Mouse (Mus musculus): ENCODE results near the gene Spen.

Gene Spen

DNA sequence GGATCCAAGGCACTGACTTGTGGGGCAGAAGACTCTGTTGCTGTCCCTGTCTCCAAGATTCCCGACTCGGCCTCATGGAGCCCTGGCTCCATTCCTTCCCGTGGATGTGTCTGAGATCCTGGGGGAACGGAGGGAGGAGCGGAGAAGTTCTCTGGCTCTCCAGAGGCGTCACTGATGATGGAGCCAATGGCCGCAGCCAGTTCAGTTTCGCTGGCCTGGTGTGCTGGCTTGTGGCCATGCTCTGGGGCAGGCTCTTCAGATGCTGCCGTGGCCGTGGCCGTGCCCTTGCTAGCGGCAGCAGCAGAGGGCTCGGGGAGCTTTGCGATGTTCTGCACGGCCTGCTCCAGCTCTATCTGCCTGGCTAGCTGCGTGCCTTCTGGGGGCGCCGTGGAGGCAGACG lies 64.0 kb downstream of the Spen start:
- no peak for DNase-seq (ENCODE audit: low read depth, low spot score)

DNA sequence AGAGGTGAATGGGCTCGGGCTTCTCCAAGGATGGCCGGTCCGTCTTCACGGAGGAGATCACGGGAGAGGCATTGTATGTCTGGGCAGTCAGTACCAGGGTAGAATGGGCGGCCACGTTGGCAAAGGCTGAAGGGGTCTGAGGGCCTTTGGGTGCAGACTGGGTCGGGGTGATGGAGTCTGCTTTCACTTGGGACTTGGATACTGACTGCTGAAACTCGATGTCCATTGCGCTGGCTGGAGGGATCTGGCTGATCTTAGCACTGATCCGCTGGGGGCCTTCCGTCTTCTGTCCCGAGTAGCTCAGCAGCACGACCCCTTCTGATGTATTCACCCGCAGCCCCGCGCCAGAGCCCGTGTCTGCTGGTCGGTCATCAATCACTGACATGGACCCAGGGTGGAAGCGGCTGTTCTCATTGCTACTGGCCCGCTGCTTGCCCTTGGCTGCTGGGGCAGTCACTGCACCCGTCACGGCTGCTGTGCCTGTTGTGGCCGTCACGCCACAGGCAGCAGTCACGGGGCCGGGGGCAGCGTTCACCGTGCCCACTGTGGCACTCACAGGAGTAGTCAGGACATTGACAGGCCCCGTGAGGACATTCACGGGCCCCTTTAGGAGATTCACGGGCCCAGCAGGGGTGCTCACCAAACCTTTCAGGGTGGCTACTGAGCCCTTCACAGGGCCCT lies 65.6 kb downstream of the Spen start:
- DNase-seq (ENCODE audit: low read depth, low spot score): peak; percentile 23

GRCm38 (mm10) chr4:141471491-141471890 lies 66.9 kb downstream of the Spen start:
- DNase-seq (ENCODE audit: low read depth, low spot score): no peak

GRCm38 (mm10) chr4:141469343-141469742 lies 69.1 kb downstream of the Spen start:
- no peak for DNase-seq (ENCODE audit: low read depth, low spot score)

DNA sequence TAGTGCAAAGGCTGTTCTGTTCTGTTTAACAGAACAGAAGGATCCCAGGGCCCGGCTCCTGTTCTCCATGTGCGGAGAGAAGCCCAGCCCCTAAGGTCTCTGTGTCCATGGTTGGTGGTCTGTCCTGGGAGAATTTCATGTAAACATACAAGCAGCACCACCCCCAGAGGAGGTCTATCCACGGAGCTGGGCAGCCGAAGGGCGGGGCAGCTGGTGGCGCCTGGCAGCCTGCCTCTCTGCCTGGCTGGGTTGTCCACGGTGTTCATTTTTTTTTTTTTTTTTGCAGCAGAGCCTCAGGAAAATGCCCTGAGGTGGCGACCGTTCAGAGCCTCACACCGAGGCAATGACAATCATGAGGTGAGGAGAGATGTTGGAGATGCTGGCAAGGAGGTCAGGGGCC lies 69.8 kb downstream of the Spen start:
- DNase-seq (ENCODE audit: low read depth, low spot score): no peak

GRCm38 (mm10) chr4:141467581-141467927 lies 70.8 kb downstream of the Spen start:
- DNase-seq (ENCODE audit: low read depth, low spot score): no peak

DNA sequence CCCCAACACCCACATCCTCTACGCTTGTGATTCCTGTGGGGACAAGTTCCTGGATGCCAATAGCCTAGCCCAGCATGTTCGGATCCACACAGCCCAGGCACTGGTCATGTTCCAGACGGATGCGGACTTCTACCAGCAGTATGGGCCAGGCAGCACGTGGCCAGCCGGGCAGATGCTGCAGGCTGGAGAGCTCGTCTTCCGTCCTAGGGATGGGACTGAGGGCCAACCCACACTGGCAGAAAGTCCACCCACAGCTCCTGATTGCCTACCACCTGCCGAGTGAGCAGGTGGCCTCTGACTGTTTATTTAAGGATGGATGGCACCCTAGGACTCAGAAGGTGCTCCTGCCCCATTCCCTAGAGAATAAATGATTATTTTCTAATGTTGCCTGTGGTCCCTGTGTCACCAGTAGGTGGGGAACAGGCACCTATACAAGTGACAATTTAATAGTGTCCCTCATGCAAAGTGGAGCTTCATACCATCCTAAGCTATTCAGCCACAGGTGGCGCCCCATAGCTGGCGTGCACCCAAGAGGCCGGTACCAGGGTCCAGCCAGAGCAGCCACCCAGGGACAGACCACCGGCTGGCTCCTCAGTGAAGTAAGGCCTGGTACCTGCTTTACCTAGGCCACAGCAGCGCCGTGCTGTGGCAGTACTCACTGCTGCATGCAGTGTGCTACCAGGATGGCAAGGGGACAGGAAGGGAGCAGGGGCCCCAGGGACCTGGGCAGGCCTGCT lies 71.4 kb downstream of the Spen start:
- DNase-seq (ENCODE audit: low read depth, low spot score): no peak

GRCm38 (mm10) chr4:141466289-141466795 lies 72.1 kb downstream of the Spen start:
- DNase-seq (ENCODE audit: low read depth, low spot score): no peak

DNA sequence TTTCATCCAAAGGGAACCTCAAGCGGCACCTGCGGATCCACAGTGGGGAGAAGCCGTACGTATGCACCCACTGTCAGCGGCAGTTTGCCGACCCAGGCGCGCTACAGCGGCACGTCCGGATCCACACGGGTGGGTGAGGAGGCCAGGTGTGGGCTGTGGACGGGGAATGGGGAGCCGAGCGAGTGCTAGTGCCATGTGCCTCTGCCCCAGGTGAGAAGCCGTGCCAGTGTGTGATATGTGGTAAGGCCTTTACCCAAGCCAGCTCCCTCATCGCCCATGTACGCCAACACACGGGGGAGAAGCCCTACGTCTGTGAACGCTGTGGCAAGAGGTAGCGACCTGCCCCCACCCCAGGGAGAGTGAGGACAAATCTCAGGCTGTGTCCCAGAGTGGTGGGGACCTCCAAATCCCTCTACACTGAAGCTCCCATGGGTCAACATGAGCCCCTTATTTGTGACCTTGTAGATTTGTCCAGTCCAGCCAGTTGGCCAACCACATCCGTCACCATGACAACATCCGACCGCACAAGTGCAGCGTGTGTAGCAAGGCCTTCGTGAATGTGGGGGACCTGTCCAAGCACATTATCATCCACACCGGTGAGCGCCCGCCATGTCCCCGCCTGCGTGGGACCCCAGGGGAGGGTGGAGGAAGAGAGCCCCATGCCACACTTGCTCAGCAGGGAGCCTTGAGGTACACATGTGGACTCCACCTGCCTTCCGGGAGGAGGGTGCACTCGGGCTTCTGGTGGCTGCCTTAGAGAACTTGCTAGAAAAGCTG lies 72.7 kb downstream of the Spen start:
- no peak for DNase-seq (ENCODE audit: low read depth, low spot score)

GRCm38 (mm10) chr4:141464722-141465121 lies 73.7 kb downstream of the Spen start:
- no peak for DNase-seq (ENCODE audit: low read depth, low spot score)

DNA sequence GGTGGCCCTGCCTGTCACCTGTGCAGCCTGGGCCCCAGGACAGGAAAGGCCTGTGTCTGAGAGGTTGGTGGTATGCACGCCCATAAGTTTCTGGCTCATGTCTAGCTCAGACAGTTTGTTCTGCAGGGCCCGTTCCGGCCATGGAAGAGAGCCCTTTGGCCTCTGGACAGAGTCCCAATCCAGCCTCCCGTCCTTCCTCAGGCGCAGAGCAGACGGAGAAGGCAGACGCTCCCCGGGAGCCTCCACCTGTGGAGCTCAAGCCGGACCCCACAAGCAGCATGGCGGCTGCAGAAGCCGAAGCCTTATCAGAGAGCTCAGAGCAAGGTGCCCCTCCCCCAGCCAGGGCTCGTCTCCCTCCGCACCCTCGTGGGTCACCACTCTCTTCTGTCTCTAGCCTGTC lies 74.9 kb downstream of the Spen start:
- DNase-seq (ENCODE audit: low read depth, low spot score): no peak

DNA sequence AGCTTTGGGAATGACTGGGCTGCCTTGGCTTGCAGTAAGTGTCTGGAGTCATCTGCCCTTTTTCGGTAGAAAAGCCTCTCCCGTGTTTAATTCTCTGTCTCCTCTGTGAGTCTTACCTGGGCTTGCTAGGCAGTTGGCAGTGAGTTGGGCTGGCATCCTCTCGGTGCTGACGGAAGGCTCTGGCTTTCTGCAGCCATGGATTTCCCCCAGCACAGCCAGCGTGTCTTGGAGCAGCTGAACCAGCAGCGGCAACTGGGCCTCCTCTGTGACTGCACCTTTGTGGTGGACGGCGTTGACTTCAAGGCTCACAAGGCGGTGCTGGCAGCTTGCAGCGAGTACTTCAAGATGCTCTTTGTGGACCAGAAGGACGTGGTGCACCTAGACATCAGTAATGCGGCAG lies 76.8 kb downstream of the Spen start:
- no peak for DNase-seq (ENCODE audit: low read depth, low spot score)

- DNase-seq (ENCODE audit: low read depth, low spot score): no peak
Measured at GRCm38 (mm10) chr4:141461088-141461487, 77.3 kb downstream of the Spen start.

GRCm38 (mm10) chr4:141460481-141460880 lies 77.9 kb downstream of the Spen start:
- no peak for DNase-seq (ENCODE audit: low read depth, low spot score)

DNA sequence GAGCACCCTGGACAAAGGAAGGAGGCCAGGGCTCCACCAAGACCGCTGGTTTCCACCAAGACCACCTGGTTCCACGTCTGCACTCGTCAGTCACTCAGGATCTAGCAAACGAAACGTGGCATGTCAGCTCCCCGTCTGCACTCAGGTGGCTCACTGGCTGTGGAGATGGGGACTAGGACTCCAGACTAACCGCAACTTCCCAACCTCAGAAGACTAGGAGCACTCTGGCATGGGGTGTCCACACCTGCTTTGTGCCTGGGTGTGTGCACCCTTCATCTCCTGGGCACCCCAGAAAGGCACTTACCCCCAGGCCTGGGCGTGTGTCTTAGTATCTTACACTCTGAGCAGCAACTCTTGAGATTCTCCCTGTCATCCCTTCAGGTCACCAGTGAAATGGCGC lies 78.6 kb downstream of the Spen start:
- DNase-seq (ENCODE audit: low read depth, low spot score): no peak

GRCm38 (mm10) chr4:141458888-141459287 lies 79.5 kb downstream of the Spen start:
- no peak for DNase-seq (ENCODE audit: low read depth, low spot score)

- DNase-seq (ENCODE audit: low read depth, low spot score): peak; percentile 34
Measured at GRCm38 (mm10) chr4:141458236-141458635, 80.2 kb downstream of the Spen start.

- DNase-seq (ENCODE audit: low read depth, low spot score): no peak
Measured at GRCm38 (mm10) chr4:141456193-141456938, 82.0 kb downstream of the Spen start.

GRCm38 (mm10) chr4:141455526-141455925 lies 82.9 kb downstream of the Spen start:
- DNase-seq (ENCODE audit: low read depth, low spot score): no peak

DNA sequence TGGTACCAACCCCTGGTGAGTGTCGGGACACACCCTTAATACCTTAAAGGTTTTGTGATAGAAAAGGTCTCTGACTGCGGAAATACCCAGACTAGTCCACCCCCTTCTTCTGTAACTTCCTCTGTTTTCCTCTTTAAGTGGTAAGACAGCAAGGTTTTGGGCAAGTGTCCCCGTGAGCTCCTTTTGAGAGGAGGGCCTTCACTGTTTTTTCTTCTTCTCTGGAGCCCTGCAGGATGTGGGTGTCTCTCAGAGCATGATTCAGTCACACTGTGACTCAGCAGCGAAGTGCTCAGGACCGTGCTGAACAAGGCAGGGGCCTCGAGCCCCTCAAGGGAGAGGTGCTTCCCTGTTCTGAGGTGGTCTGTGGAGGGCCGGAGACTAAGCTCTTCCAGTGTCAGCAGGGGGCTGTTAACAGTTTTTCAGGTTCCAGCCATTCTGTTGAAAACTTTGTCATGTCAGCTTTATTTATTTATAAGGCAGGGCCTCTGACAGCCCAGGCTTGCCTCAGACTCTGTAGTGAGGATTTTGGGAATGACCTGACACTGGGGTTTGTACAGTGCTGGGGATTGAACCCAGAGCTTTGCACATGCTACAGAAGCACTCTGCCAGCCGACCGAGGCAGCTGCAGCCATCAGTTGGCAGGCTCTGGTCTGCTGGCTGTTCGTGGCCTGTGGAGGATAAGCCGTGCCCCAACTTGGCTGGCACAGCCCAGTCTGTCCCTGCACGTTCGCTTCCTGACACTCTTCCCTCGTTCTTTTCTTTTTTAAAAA lies 83.6 kb downstream of the Spen start:
- no peak for DNase-seq (ENCODE audit: low read depth, low spot score)

DNA sequence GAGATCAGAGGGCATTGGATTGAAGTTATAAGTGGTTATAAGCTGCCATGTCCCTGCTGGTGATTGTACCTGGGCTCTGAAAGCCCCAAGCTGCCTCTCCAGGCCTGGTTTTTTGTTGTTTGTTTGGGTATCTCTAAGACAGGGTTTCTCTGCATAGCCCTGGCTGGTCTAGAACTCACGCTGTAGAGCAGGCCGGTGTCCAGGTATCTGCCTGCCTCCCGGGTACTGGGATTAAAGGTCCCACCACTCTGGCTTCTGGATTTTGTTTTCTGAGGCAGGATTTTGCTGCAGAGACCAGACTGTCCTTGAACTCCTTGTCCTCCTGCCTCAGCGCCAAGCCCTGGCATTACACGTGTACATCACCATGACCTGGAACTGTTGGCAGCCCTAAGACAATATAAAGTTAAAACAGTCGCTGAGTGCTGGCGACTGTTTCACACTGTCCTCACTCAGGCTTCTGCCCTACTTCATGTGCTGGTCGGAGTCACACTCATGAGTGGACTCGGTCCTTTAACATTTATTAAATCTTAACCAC lies 86.4 kb downstream of the Spen start:
- no peak for DNase-seq (ENCODE audit: low read depth, low spot score)

Measured in mesoderm, embryonic 11.5 days (tissue).